Comparison of ENCODE assay signal across 33 mouse cellular contexts in genomic region chr14:21696186-21696830, GRCm38 (mm10). TPM values are rescaled to one million over a fixed set of nuclear protein-coding genes. Genes with fewer than 3 reads are reported as not detected.
DNase-seq lines count a peak whose midpoint lies in the region; ATAC-seq and TF ChIP-seq lines count a peak whose summit lies in the region.
"Had no signal": no experiment of that assay in that cellular context is flagged by ENCODE, and none has a peak within 500 bp of the region (broad histone marks: within the 10 kb centered on the region; RNA-seq: fewer than 3 reads in every experiment).

No protein-coding gene starts in this region.

- TF ChIP-seq EP300 in MEL (IDR thresholded peaks at IDR 0.05; ENCODE audit: low read depth in 1 of 2, low read length in 2 of 2): peak in 1 of 2 experiments; percentile 49; a peak in 1 of 4 replicates
- TF ChIP-seq EP300 in lung, postnatal 0 days (IDR thresholded peaks at IDR 0.05): no peak

- no peaks in the 10 kb centered on the region for H3K4me1 ChIP-seq in kidney, embryonic 16.5 days (ENCODE audit: insufficient read depth, low read length)
- H3K4me1 ChIP-seq in MEL (ENCODE audit: control insufficient read depth in 1 of 2, insufficient read depth in 2 of 2, low read length in 2 of 2): peaks cover 3 to 12% of the 10 kb centered on the region in 2 experiments
- peaks cover 14% of the 10 kb centered on the region for H3K4me1 ChIP-seq in limb, embryonic 12.5 days (replicated peaks)
- H3K4me1 ChIP-seq in lung, postnatal 0 days (ENCODE audit: insufficient read depth, low read depth, low read length): no peaks in the 10 kb centered on the region
- H3K4me1 ChIP-seq: hindbrain, embryonic 13.5 days; midbrain, embryonic 15.5 days; neural tube, embryonic 15.5 days had no signal

- H3K4me2 ChIP-seq in kidney, embryonic 16.5 days (replicated peaks; ENCODE audit: low read depth, low read length): no peak overlapping the region
- H3K4me2 ChIP-seq in limb, embryonic 12.5 days: no peak overlapping the region
- no peak overlapping the region for H3K4me2 ChIP-seq in lung, postnatal 0 days (replicated peaks; ENCODE audit: low read depth, low read length)
- H3K4me2 ChIP-seq: embryonic facial prominence, embryonic 13.5 days; heart, embryonic 11.5 days; hindbrain, embryonic 13.5 days; lung, embryonic 14.5 days; midbrain, embryonic 15.5 days; neural tube, embryonic 15.5 days had no signal

- no peak for TF ChIP-seq CTCF in MEL (IDR thresholded peaks at IDR 0.05 in 2 of 3, conservative IDR thresholded peaks at IDR 0.05 in 1 of 3; ENCODE audit: control insufficient read depth in 1 of 3, insufficient read depth in 1 of 3, low read depth in 2 of 3, low read length in 3 of 3, poor library complexity in 1 of 3, severe bottlenecking in 1 of 3)
- no peak for TF ChIP-seq CTCF in lung, postnatal 0 days (IDR thresholded peaks at IDR 0.05)

- no peaks in the 10 kb centered on the region for H3K36me3 ChIP-seq in kidney, embryonic 16.5 days (ENCODE audit: insufficient read depth, low read length)
- peaks cover 0 to 6% of the 10 kb centered on the region in 2 experiments; a peak in 2 of 4 replicates for H3K36me3 ChIP-seq in MEL (ENCODE audit: control insufficient read depth in 1 of 2, insufficient read depth in 2 of 2, low read length in 2 of 2)
- H3K36me3 ChIP-seq in limb, embryonic 12.5 days: no peaks in the 10 kb centered on the region
- no peaks in the 10 kb centered on the region for H3K36me3 ChIP-seq in lung, postnatal 0 days (ENCODE audit: insufficient read depth, low read length)
- H3K36me3 ChIP-seq: embryonic facial prominence, embryonic 13.5 days; forebrain, embryonic 10.5 days; hindbrain, embryonic 13.5 days; midbrain, embryonic 10.5 days; midbrain, embryonic 15.5 days; neural tube, embryonic 15.5 days had no signal

- H3K27me3 ChIP-seq in kidney, embryonic 16.5 days (ENCODE audit: insufficient read depth, low read length): no peaks in the 10 kb centered on the region
- H3K27me3 ChIP-seq in MEL (ENCODE audit: control insufficient read depth in 1 of 2, insufficient read depth in 2 of 2, low read length in 2 of 2): no peaks in the 10 kb centered on the region
- H3K27me3 ChIP-seq in limb, embryonic 12.5 days: no peaks in the 10 kb centered on the region
- no peaks in the 10 kb centered on the region for H3K27me3 ChIP-seq in lung, postnatal 0 days (replicated peaks; ENCODE audit: insufficient read depth, low read length)
- H3K27me3 ChIP-seq: embryonic facial prominence, embryonic 13.5 days; hindbrain, embryonic 13.5 days; midbrain, embryonic 15.5 days; neural tube, embryonic 15.5 days; Patski had no signal

- no peaks in the 10 kb centered on the region for H3K79me2 ChIP-seq in MEL (ENCODE audit: control insufficient read depth, insufficient read depth, low read length, poor library complexity)

- H3K9ac ChIP-seq in kidney, embryonic 16.5 days (replicated peaks; ENCODE audit: low read length): no peak overlapping the region
- H3K9ac ChIP-seq in MEL (ENCODE audit: control insufficient read depth, low read depth, low read length, poor library complexity, severe bottlenecking): no peak overlapping the region
- no peak overlapping the region for H3K9ac ChIP-seq in limb, embryonic 12.5 days (replicated peaks)
- H3K9ac ChIP-seq in lung, postnatal 0 days (replicated peaks; ENCODE audit: low read depth): no peak overlapping the region
- H3K9ac ChIP-seq: embryonic facial prominence, embryonic 13.5 days; hindbrain, embryonic 13.5 days; lung, embryonic 14.5 days; midbrain, embryonic 15.5 days; neural tube, embryonic 15.5 days had no signal

- H3K4me3 ChIP-seq in kidney, embryonic 16.5 days (ENCODE audit: low read length): no peak overlapping the region
- H3K4me3 ChIP-seq in MEL (ENCODE audit: control insufficient read depth in 1 of 2, insufficient read depth in 1 of 2, low read depth in 2 of 2, low read length in 2 of 2): no peak overlapping the region
- H3K4me3 ChIP-seq in limb, embryonic 12.5 days (replicated peaks): no peak overlapping the region
- no peak overlapping the region for H3K4me3 ChIP-seq in lung, postnatal 0 days (ENCODE audit: low read depth, low read length)
- H3K4me3 ChIP-seq: embryonic facial prominence, embryonic 13.5 days; forebrain, embryonic 10.5 days; gastrocnemius, adult 2 months; hindbrain, embryonic 13.5 days; midbrain, embryonic 10.5 days; midbrain, embryonic 15.5 days; neural tube, embryonic 15.5 days had no signal

- TF ChIP-seq POLR2A in MEL (IDR thresholded peaks at IDR 0.05; ENCODE audit: control insufficient read depth in 1 of 2, insufficient read depth in 1 of 2, low read depth in 1 of 2, low read length in 2 of 2, poor library complexity in 1 of 2): no peak

- DNase-seq in kidney, adult 9 months: peak; percentile 84
- peak; percentile 28 for DNase-seq in MEL (ENCODE audit: low read depth, low spot score)
- DNase-seq in c-Kit-positive CD71-positive TER-119-positive erythroid progenitor cells, embryonic 14.5 days (ENCODE audit: low spot score): peak; percentile 37
- DNase-seq in lung, postnatal 0 days (ENCODE audit: low spot score): no peak
- no peak for DNase-seq in retina, embryonic 14.5 days (ENCODE audit: low spot score)
- DNase-seq: adrenal gland, postnatal 14 days; B cell, adult 2 months; cerebellum, adult 18-20 months; cerebellum, postnatal 10 days; gastrocnemius, adult 2 months; gastrocnemius, postnatal 36 days; heart, adult 18-20 months; heart, postnatal 4 days; lung, embryonic 14.5 days; right cerebral cortex, postnatal 25 days; spleen, adult 18-20 months; thymus, postnatal 25 days had no signal

- 84% methylated on average over 7 of the region's 7 CpGs for WGBS in kidney, embryonic 16.5 days
- WGBS in limb, embryonic 12.5 days: 79% methylated on average over 7 of the region's 7 CpGs
- WGBS in lung, postnatal 0 days: 77% methylated on average over 7 of the region's 7 CpGs

- no peak for TF ChIP-seq RAD21 in MEL (IDR thresholded peaks at IDR 0.05; ENCODE audit: low read depth, low read length)

- peaks cover 5% of the 10 kb centered on the region for H3K9me3 ChIP-seq in kidney, embryonic 16.5 days (ENCODE audit: low read length)
- no peaks in the 10 kb centered on the region for H3K9me3 ChIP-seq in MEL (replicated peaks; ENCODE audit: insufficient read depth, low read length)
- peaks cover 5% of the 10 kb centered on the region for H3K9me3 ChIP-seq in limb, embryonic 12.5 days
- no peaks in the 10 kb centered on the region for H3K9me3 ChIP-seq in lung, postnatal 0 days (ENCODE audit: low read length)
- H3K9me3 ChIP-seq: midbrain, embryonic 15.5 days; neural tube, embryonic 15.5 days had no signal

- H3K27ac ChIP-seq in kidney, embryonic 16.5 days (ENCODE audit: low read length): no peak overlapping the region
- H3K27ac ChIP-seq in MEL (ENCODE audit: control insufficient read depth, low read depth, low read length): no peak overlapping the region
- H3K27ac ChIP-seq in limb, embryonic 12.5 days: peak overlapping the region; percentile 18; the same call in 1 of the 2 replicates
- H3K27ac ChIP-seq in lung, postnatal 0 days (ENCODE audit: low read length): no peak overlapping the region
- H3K27ac ChIP-seq: embryonic facial prominence, embryonic 13.5 days; forebrain, embryonic 10.5 days; gastrocnemius, adult 2 months; hindbrain, embryonic 13.5 days; midbrain, embryonic 10.5 days; midbrain, embryonic 15.5 days; neural tube, embryonic 15.5 days had no signal

- no peak for ATAC-seq in kidney, embryonic 16.5 days (ENCODE audit: low FRiP score, low TSS enrichment)
- ATAC-seq in limb, embryonic 12.5 days (ENCODE audit: insufficient number of reproducible peaks, insufficient read depth, low FRiP score, low TSS enrichment, low read depth): no peak
- no peak for ATAC-seq in lung, postnatal 0 days
- ATAC-seq: forebrain, embryonic 16.5 days; intestine, embryonic 16.5 days; midbrain, embryonic 15.5 days; Patski had no signal

TF ChIP-seq in MEL, 35 proteins besides CTCF, POLR2A, EP300 and RAD21:
- no peak for TF ChIP-seq GABPA (IDR thresholded peaks at IDR 0.05; ENCODE audit: low read depth, low read length)
- no peak for TF ChIP-seq SMC3 (IDR thresholded peaks at IDR 0.05; ENCODE audit: low read depth, low read length)
- TF ChIP-seq TAL1 (IDR thresholded peaks at IDR 0.05; ENCODE audit: low read length): peak; percentile 16; the same call in 1 of the 2 replicates
- TF ChIP-seq ETS1 (IDR thresholded peaks at IDR 0.05; ENCODE audit: low read depth, low read length): no peak
- TF ChIP-seq TCF12 (IDR thresholded peaks at IDR 0.05; ENCODE audit: low read depth, low read length): no peak
- TF ChIP-seq MYC (IDR thresholded peaks at IDR 0.05; ENCODE audit: low read depth, low read length): no peak

RNA-seq across cellular contexts. Expression of gene Dupd1, which starts 18.1 kb away (rescaled TPM):
- polyA plus RNA-seq in kidney, embryonic 16.5 days (2015; fragmentation: Nextera tagmentation; extraction: Ambion mirVana): 0.22 TPM in 1 of 2 replicates, not detected in the other
- not detected in 2 replicates for total RNA-seq in MEL (2012; rRNA removed)
- polyA plus RNA-seq in MEL (2012; ENCODE audit: insufficient read depth in 1 of 2, insufficient read length in 2 of 2, low read depth in 1 of 2, low replicate concordance in 2 of 2, missing spikeins in 1 of 2): not detected
- 0.44 and 0.49 TPM in 2 replicates for polyA plus RNA-seq in limb, embryonic 12.5 days (2016; fragmentation: Nextera tagmentation; extraction: Ambion mirVana)
- 0.16 and 0.24 TPM in 2 replicates for polyA plus RNA-seq in lung, postnatal 0 days (2015; fragmentation: Nextera tagmentation; extraction: Ambion mirVana)
- total RNA-seq: common myeloid progenitor, adult 5-6 weeks; liver, adult 2 months; megakaryocyte progenitor cell, adult 5-6 weeks had no signal
- polyA plus RNA-seq: forebrain, embryonic 10.5 days; heart, embryonic 11.5 days; intestine, embryonic 16.5 days; liver, adult 2 months; lung, embryonic 14.5 days; midbrain, embryonic 10.5 days; midbrain, embryonic 15.5 days; Patski had no signal

RNA-seq across cellular contexts. Expression of gene Samd8, which starts 54.0 kb away (rescaled TPM):
- 8.7 and 11.1 TPM in 2 replicates for polyA plus RNA-seq in kidney, embryonic 16.5 days (2015; fragmentation: Nextera tagmentation; extraction: Ambion mirVana)
- total RNA-seq in MEL (2012; rRNA removed): 5.8 and 6.7 TPM in 2 replicates
- 1 to 10 TPM in 1 of 2 experiments, not detected in 1; 6.8 TPM for polyA plus RNA-seq in MEL (2012; ENCODE audit: insufficient read depth in 1 of 2, insufficient read length in 2 of 2, low read depth in 1 of 2, low replicate concordance in 2 of 2, missing spikeins in 1 of 2)
- polyA plus RNA-seq in limb, embryonic 12.5 days (2016; fragmentation: Nextera tagmentation; extraction: Ambion mirVana): 10.4 and 11.7 TPM in 2 replicates
- 7.1 and 8.1 TPM in 2 replicates for polyA plus RNA-seq in lung, postnatal 0 days (2015; fragmentation: Nextera tagmentation; extraction: Ambion mirVana)

RNA-seq across cellular contexts. Expression of gene Dusp13, which starts 54.7 kb away (rescaled TPM):
- polyA plus RNA-seq in kidney, embryonic 16.5 days (2015; fragmentation: Nextera tagmentation; extraction: Ambion mirVana): 0.14 and 0.17 TPM in 2 replicates
- not detected in 2 replicates for total RNA-seq in MEL (2012; rRNA removed)
- polyA plus RNA-seq in MEL (2012; ENCODE audit: insufficient read depth in 1 of 2, insufficient read length in 2 of 2, low read depth in 1 of 2, low replicate concordance in 2 of 2, missing spikeins in 1 of 2): under 1 TPM in 1 of 2 experiments, not detected in 1; 0.08 TPM
- polyA plus RNA-seq in limb, embryonic 12.5 days (2016; fragmentation: Nextera tagmentation; extraction: Ambion mirVana): not detected in 2 replicates
- polyA plus RNA-seq in lung, postnatal 0 days (2015; fragmentation: Nextera tagmentation; extraction: Ambion mirVana): 0.20 and 0.29 TPM in 2 replicates
- total RNA-seq: adrenal gland, postnatal 14 days; common myeloid progenitor, adult 5-6 weeks; heart, postnatal 4 days; liver, adult 2 months; megakaryocyte progenitor cell, adult 5-6 weeks had no signal
- polyA plus RNA-seq: forebrain, embryonic 10.5 days; forebrain, embryonic 16.5 days; heart, embryonic 11.5 days; heart, embryonic 16.5 days; hindbrain, embryonic 13.5 days; intestine, embryonic 16.5 days; lung, embryonic 14.5 days; midbrain, embryonic 10.5 days; midbrain, embryonic 15.5 days had no signal

Comparison
In these comparisons a context has a peak if more than half of its experiments do, and no peak if none do; other contexts are left out.
1. DNase-seq: peak in kidney, adult 9 months (single experiment), MEL (single experiment) and c-Kit-positive CD71-positive TER-119-positive erythroid progenitor cells, embryonic 14.5 days (single experiment); none in lung, postnatal 0 days (single experiment) and retina, embryonic 14.5 days (single experiment).